Mouse (Mus musculus) erythroblast, embryonic 14.5 days (primary cell): ENCODE measurements around the gene Eddm3b.

Experiments used
- GATA1 ChIP-seq: IDR thresholded peaks from 2 replicates; pipeline ENCODE4 v1.6.1; 2012; ENCODE audit warnings: low read length, inconsistent platforms, mixed read lengths
- TAL1 ChIP-seq: IDR thresholded peaks from 3 replicates; pipeline ENCODE4 v1.6.1; 2012; ENCODE audit warnings: low read length, inconsistent platforms, mixed read lengths

GRCm38 (mm10) chr14:51149164-51149563 lies 34.9 kb downstream of the Eddm3b start:
- TF ChIP-seq TAL1 (no peak), GATA1 (peak; percentile 59)
